Mouse (Mus musculus) frontal cortex, postnatal 10 days (tissue): ENCODE measurements around the gene Olfml1.

Experiments used
- DNase-seq, 2 experiments: peaks; one replicate each; pipeline ENCODE4 v3.0.0; 2022; ENCODE audit warnings: low spot score in 2 of 2, mixed read lengths in 1 of 2

Gene Olfml1

GRCm38 (mm10) chr7:107594857-107595402 is 27.7 kb downstream of the Olfml1 start, which contains the start of gene Ppfibp2:
TSS of gene Ppfibp2 (plus strand) at chr7:107595207.
- peak; percentile 78 to 81 for DNase-seq

- DNase-seq = no peak
Observed at GRCm38 (mm10) chr7:107595426-107595825, 28.2 kb downstream of the Olfml1 start.

GRCm38 (mm10) chr7:107596753-107597152 is 29.5 kb downstream of the Olfml1 start:
- no peak for DNase-seq

GRCm38 (mm10) chr7:107597956-107598355 is 30.7 kb downstream of the Olfml1 start:
- DNase-seq = no peak

- no peak for DNase-seq
Observed at GRCm38 (mm10) chr7:107600651-107601050, 33.4 kb downstream of the Olfml1 start.

- no peak for DNase-seq
Observed at GRCm38 (mm10) chr7:107602505-107602904, 35.3 kb downstream of the Olfml1 start.

- no peak for DNase-seq
Observed at GRCm38 (mm10) chr7:107602913-107603312, 35.7 kb downstream of the Olfml1 start.

- DNase-seq = no peak
Observed at GRCm38 (mm10) chr7:107607766-107608165, 40.5 kb downstream of the Olfml1 start.

- no peak for DNase-seq
Observed at GRCm38 (mm10) chr7:107609622-107610255, 42.5 kb downstream of the Olfml1 start.

GRCm38 (mm10) chr7:107610880-107611279 is 43.6 kb downstream of the Olfml1 start:
- no peak for DNase-seq

GRCm38 (mm10) chr7:107618028-107618992 is 51.1 kb downstream of the Olfml1 start:
- DNase-seq = no peak

- DNase-seq = no peak
Observed at GRCm38 (mm10) chr7:107619225-107619624, 52.0 kb downstream of the Olfml1 start.

GRCm38 (mm10) chr7:107620137-107620536 is 52.9 kb downstream of the Olfml1 start:
- DNase-seq = no peak

GRCm38 (mm10) chr7:107624432-107624831 is 57.2 kb downstream of the Olfml1 start:
- DNase-seq = no peak

GRCm38 (mm10) chr7:107625061-107625460 is 57.8 kb downstream of the Olfml1 start, which contains the start of gene 5330417H12Rik:
TSS of gene 5330417H12Rik (minus strand) at chr7:107625161.
- no peak for DNase-seq

- DNase-seq = no peak
Observed at GRCm38 (mm10) chr7:107625781-107626180, 58.5 kb downstream of the Olfml1 start.

GRCm38 (mm10) chr7:107628383-107628782 is 61.1 kb downstream of the Olfml1 start:
- DNase-seq = no peak

GRCm38 (mm10) chr7:107633201-107633600 is 66.0 kb downstream of the Olfml1 start:
- DNase-seq = no peak

- DNase-seq = no peak
Observed at GRCm38 (mm10) chr7:107637398-107637797, 70.2 kb downstream of the Olfml1 start.

GRCm38 (mm10) chr7:107638026-107638425 is 70.8 kb downstream of the Olfml1 start:
- DNase-seq = no peak
